Mouse (Mus musculus): ENCODE measurements at regions not wholly inside any gene's neighbourhood (a gene's known extent, or its start where the extent isn't known, plus 50 kb on each side); places are given as distances from the start of the nearest gene placed in this dataset.

GRCm38 (mm10) chr15:97125836-97126822 lies 70.4 kb upstream of the Slc38a4 start:
- H3K36me3 ChIP-seq: no peaks in the 10 kb centered on the region
- no peak for ATAC-seq (ENCODE audit: insufficient number of reproducible peaks, low FRiP score, low TSS enrichment, low read depth)
- 86% methylated on average over 15 of the region's 15 CpGs for WGBS
- no peaks in the 10 kb centered on the region for H3K4me1 ChIP-seq
- H3K9ac ChIP-seq: no peak overlapping the region
- H3K4me2 ChIP-seq (replicated peaks): no peak overlapping the region
- no peaks in the 10 kb centered on the region for H3K27me3 ChIP-seq
- H3K27ac ChIP-seq (replicated peaks): no peak overlapping the region
- H3K4me3 ChIP-seq (replicated peaks): no peak overlapping the region
- no peaks in the 10 kb centered on the region for H3K9me3 ChIP-seq (replicated peaks)

- Histone ChIP-seq H3K9ac (no peak overlapping the region), H3K9me3 (replicated peaks) (no peaks in the 10 kb centered on the region), H3K36me3 (no peaks in the 10 kb centered on the region), H3K4me1 (no peaks in the 10 kb centered on the region), H3K27me3 (no peaks in the 10 kb centered on the region), H3K27ac (replicated peaks) (no peak overlapping the region), H3K4me3 (replicated peaks) (no peak overlapping the region), H3K4me2 (replicated peaks) (no peak overlapping the region)
- no peak for ATAC-seq (ENCODE audit: insufficient number of reproducible peaks, low FRiP score, low TSS enrichment, low read depth)
- 85% methylated on average over 6 of the region's 6 CpGs for WGBS
Observed at GRCm38 (mm10) chr15:97122263-97122662, 66.5 kb upstream of the Slc38a4 start.

- Histone ChIP-seq H3K27me3 (no peaks in the 10 kb centered on the region), H3K4me2 (replicated peaks) (no peak overlapping the region), H3K9me3 (replicated peaks) (no peaks in the 10 kb centered on the region), H3K27ac (replicated peaks) (no peak overlapping the region), H3K9ac (no peak overlapping the region), H3K36me3 (no peaks in the 10 kb centered on the region), H3K4me1 (peaks cover 27% of the 10 kb centered on the region), H3K4me3 (replicated peaks) (no peak overlapping the region)
- 58% methylated on average over 19 of the region's 19 CpGs for WGBS
- no peak for ATAC-seq (ENCODE audit: insufficient number of reproducible peaks, low FRiP score, low TSS enrichment, low read depth)
Observed at GRCm38 (mm10) chr15:97112452-97113200, 56.9 kb upstream of the Slc38a4 start.

- Histone ChIP-seq H3K4me2 (replicated peaks) (0 out of 2 replicates have a peak overlapping the region, but pooled peaks have one; percentile 10), H3K9me3 (replicated peaks) (no peaks in the 10 kb centered on the region), H3K4me1 (peaks cover 27% of the 10 kb centered on the region), H3K36me3 (no peaks in the 10 kb centered on the region), H3K27ac (replicated peaks) (peak overlapping the region; percentile 65), H3K27me3 (no peaks in the 10 kb centered on the region), H3K4me3 (replicated peaks) (no peak overlapping the region), H3K9ac (no peak overlapping the region; the same call in 1 of the 2 replicates)
- WGBS: 34% methylated on average over 11 of the region's 11 CpGs
- ATAC-seq (ENCODE audit: insufficient number of reproducible peaks, low FRiP score, low TSS enrichment, low read depth): no peak
Observed at GRCm38 (mm10) chr15:97111320-97112192, 55.8 kb upstream of the Slc38a4 start.

- H3K4me2 ChIP-seq (replicated peaks): no peak overlapping the region
- H3K9me3 ChIP-seq (replicated peaks): no peaks in the 10 kb centered on the region
- H3K27me3 ChIP-seq: no peaks in the 10 kb centered on the region
- no peaks in the 10 kb centered on the region for H3K36me3 ChIP-seq
- WGBS: 30% methylated on average over 10 of the region's 10 CpGs
- no peak for ATAC-seq (ENCODE audit: insufficient number of reproducible peaks, low FRiP score, low TSS enrichment, low read depth)
- no peak overlapping the region for H3K4me3 ChIP-seq (replicated peaks)
- no peak overlapping the region for H3K9ac ChIP-seq
- H3K27ac ChIP-seq (replicated peaks): no peak overlapping the region
- H3K4me1 ChIP-seq: peaks cover 31% of the 10 kb centered on the region
Observed at GRCm38 (mm10) chr15:97107779-97108178, 52.0 kb upstream of the Slc38a4 start.

- H3K4me3 ChIP-seq (replicated peaks): no peak overlapping the region
- no peaks in the 10 kb centered on the region for H3K36me3 ChIP-seq
- H3K4me1 ChIP-seq: peaks cover 27% of the 10 kb centered on the region
- H3K9me3 ChIP-seq (replicated peaks): no peaks in the 10 kb centered on the region
- no peaks in the 10 kb centered on the region for H3K27me3 ChIP-seq
- ATAC-seq (ENCODE audit: insufficient number of reproducible peaks, low FRiP score, low TSS enrichment, low read depth): no peak
- H3K27ac ChIP-seq (replicated peaks): 0 out of 2 replicates have a peak overlapping the region, but pooled peaks have one; percentile 17
- no peak overlapping the region for H3K4me2 ChIP-seq (replicated peaks)
- WGBS: 58% methylated on average over 6 of the region's 6 CpGs
- no peak overlapping the region for H3K9ac ChIP-seq
Observed at GRCm38 (mm10) chr15:97106556-97106955, 50.8 kb upstream of the Slc38a4 start.

Measured in embryonic facial prominence, embryonic 15.5 days (tissue).